Mouse (Mus musculus) right cerebral cortex, postnatal 14 days (tissue): Measurements from ENCODE around the gene Slc51b.

Source experiments
- DNase-seq: peaks from one replicate; pipeline ENCODE4 v3.0.0; 2022

Gene Slc51b

GRCm38 (mm10) chr9:65422760-65423501, at the start of gene Slc51b:
Slc51b (minus strand) TSS chr9:65422955.
- DNase-seq = no peak

GRCm38 (mm10) chr9:65467686-65468085, 44.9 kb upstream of the Slc51b start:
- no peak for DNase-seq

GRCm38 (mm10) chr9:65465241-65465640, 42.5 kb upstream of the Slc51b start:
- no peak for DNase-seq

- peak; percentile 17 for DNase-seq
Measured at GRCm38 (mm10) chr9:65464161-65464560, 41.4 kb upstream of the Slc51b start.

- DNase-seq = no peak
Measured at GRCm38 (mm10) chr9:65462544-65462943, 39.8 kb upstream of the Slc51b start.

- peak; percentile 96 for DNase-seq
Measured at GRCm38 (mm10) chr9:65460732-65461442, 38.1 kb upstream of the Slc51b start, which contains the start of gene Spg21. Spg21 (plus strand) TSS chr9:65460947.

GRCm38 (mm10) chr9:65460198-65460597, 37.4 kb upstream of the Slc51b start:
- no peak for DNase-seq

- no peak for DNase-seq
Measured at GRCm38 (mm10) chr9:65458975-65459374, 36.2 kb upstream of the Slc51b start.

- DNase-seq = no peak
Measured at GRCm38 (mm10) chr9:65447951-65448350, 25.2 kb upstream of the Slc51b start.

GRCm38 (mm10) chr9:65444692-65445091, 21.9 kb upstream of the Slc51b start:
- DNase-seq = no peak

GRCm38 (mm10) chr9:65435671-65436301, 13.0 kb upstream of the Slc51b start, which contains the start of gene Mtfmt:
Mtfmt (plus strand) TSS chr9:65435782.
- peak; percentile 89 for DNase-seq

GRCm38 (mm10) chr9:65435211-65435610, 12.5 kb upstream of the Slc51b start:
- no peak for DNase-seq

GRCm38 (mm10) chr9:65434140-65434539, 11.4 kb upstream of the Slc51b start:
- peak; percentile 28 for DNase-seq

GRCm38 (mm10) chr9:65432236-65432635, 9.5 kb upstream of the Slc51b start:
- DNase-seq = peak; percentile 83

GRCm38 (mm10) chr9:65430921-65431320, 8.2 kb upstream of the Slc51b start:
- no peak for DNase-seq

GRCm38 (mm10) chr9:65430401-65430800, 7.6 kb upstream of the Slc51b start:
- no peak for DNase-seq

GRCm38 (mm10) chr9:65428003-65428402, 5.2 kb upstream of the Slc51b start:
- DNase-seq = no peak

- DNase-seq = no peak
Measured at GRCm38 (mm10) chr9:65427511-65427910, 4.8 kb upstream of the Slc51b start.

- no peak for DNase-seq
Measured at GRCm38 (mm10) chr9:65424393-65424792, 1.6 kb upstream of the Slc51b start.

- DNase-seq = no peak
Measured at GRCm38 (mm10) chr9:65419633-65420032, 3.1 kb downstream of the Slc51b start.

- no peak for DNase-seq
Measured at GRCm38 (mm10) chr9:65417738-65418137, 5.0 kb downstream of the Slc51b start.

GRCm38 (mm10) chr9:65411326-65411725, 11.4 kb downstream of the Slc51b start:
- DNase-seq = no peak

- DNase-seq = no peak
Measured at GRCm38 (mm10) chr9:65410378-65410777, 12.4 kb downstream of the Slc51b start.

GRCm38 (mm10) chr9:65408871-65409295, 13.9 kb downstream of the Slc51b start:
- DNase-seq = no peak
